Mouse (Mus musculus): ENCODE results near the gene Oser1. TPM values are rescaled to one million over a fixed set of nuclear protein-coding genes. Genes with fewer than 3 reads are reported as not detected.
"Not testable (repeated sequence)": the region's sequence is repeated elsewhere in the genome, so short reads cannot be mapped to it uniquely, and the experiment has no call there.

Gene Oser1
- total RNA-seq, 1 experiment from 2014 or later, result 95.2 TPM

GRCm38 (mm10) chr2:163411344-163411743 is 13.2 kb downstream of the Oser1 start:
- ATAC-seq (replicated peaks; ENCODE audit: low read depth, poor library complexity, severe bottlenecking), result not testable (repeated sequence)

- ATAC-seq (replicated peaks; ENCODE audit: low read depth, poor library complexity, severe bottlenecking), result no peak
Observed at GRCm38 (mm10) chr2:163410211-163410610, 14.3 kb downstream of the Oser1 start.

DNA sequence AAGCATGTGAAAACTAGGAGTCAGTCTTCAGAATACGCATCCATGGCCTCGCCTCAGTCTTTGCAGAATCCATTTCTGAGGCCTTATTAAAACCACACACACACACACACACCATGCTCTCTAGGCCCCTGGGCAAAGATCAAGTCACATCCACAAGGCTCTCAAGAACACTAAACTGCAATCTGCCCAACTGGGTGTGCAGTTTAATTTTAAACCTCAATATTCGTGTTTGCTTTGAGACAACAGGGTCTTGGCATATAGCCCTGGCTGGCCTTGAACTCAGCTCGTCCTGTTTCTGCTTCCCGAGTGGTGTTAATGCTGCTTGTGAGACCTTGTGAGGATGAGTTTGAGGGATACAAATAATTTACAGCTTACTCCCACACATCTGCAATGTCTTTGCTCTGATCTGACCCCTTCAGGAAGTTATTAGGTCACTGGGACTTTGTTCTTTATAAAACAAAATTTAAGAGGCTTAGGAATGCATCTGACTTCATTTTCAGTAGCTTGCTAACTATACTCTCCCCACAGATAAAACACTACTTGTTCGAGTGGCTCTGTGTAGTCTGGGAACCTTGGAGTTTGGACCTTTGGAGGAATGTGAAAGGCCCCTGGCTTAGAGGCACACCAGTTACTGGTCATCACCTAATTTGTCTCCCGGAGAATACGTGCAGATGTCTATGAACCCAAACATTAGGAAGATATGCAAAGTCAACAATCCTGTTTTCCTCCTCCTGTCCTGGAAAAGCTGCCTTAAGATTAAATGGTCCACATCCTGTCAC is 20.3 kb downstream of the Oser1 start:
- ATAC-seq (replicated peaks; ENCODE audit: low read depth, poor library complexity, severe bottlenecking), result no peak

DNA sequence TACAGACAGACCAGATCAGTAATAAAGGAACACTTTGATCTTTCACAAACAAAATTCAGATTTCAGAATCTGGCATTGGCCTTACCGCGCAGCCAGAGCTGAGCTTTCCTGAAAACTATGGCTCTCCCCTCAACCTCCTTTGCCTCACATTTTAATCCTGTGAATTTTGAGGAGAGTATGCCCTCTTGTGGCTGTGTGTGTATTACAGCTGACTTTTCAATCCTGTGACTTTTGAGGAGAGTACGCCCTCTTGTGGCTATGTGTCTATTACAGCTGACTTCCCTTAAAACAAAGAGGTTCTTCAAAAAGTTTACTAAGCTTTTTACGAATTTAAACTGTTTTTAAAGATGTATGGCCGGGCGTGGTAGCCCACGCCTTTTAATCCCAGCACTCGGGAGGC is 23.3 kb downstream of the Oser1 start:
- peak; percentile 97 for ATAC-seq (replicated peaks; ENCODE audit: low read depth, poor library complexity, severe bottlenecking)

GRCm38 (mm10) chr2:163399222-163399621 is 25.3 kb downstream of the Oser1 start:
- no peak for ATAC-seq (replicated peaks; ENCODE audit: low read depth, poor library complexity, severe bottlenecking)

- no peak for ATAC-seq (replicated peaks; ENCODE audit: low read depth, poor library complexity, severe bottlenecking)
Observed at GRCm38 (mm10) chr2:163398770-163399169, 25.7 kb downstream of the Oser1 start.

DNA sequence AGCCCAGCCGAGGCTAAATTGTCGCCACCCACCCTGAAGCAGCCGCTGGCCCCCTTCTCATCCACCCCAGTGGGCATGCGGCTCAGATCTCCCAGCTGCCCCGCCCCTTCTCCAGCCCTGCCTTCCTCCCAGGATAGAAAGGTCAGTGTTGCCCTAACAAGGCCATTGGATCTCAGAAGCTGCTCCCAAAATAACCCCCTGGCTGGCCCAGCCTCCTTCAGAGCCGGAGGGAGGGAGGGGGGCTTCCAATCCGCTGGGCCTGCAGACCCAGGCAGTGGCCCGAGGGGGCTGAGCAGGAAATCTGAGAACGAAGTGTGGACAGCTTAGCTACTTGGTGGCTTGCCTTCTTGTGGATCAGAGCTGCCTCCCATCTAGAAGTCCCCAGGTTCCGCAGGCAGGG is 26.6 kb downstream of the Oser1 start, which contains the start of gene Jph2:
Gene Jph2, minus strand, starts transcription at position 89 of the 400 bp plus-strand sequence.
- ATAC-seq (replicated peaks; ENCODE audit: low read depth, poor library complexity, severe bottlenecking), result no peak

DNA sequence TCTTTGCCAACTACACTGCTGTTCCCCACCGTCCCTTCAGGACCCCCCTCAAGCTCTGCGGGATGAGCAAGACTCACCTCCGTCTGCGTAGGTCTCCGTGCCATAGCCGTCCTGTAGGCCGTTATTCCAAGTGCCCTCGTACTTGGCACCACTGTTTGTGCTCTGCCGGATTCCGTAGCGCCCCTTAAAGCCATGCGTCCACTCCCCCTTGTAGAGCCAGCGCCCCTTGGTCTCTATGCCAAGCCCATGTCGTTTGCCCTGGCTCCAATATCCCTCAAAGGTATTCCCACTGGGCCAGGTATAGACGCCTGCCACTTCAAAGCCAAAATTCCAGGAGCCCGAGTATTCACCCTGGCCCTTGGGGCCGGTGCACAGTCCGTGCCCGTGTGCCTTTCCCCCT is 27.4 kb downstream of the Oser1 start:
- no peak for ATAC-seq (replicated peaks; ENCODE audit: low read depth, poor library complexity, severe bottlenecking)

GRCm38 (mm10) chr2:163394977-163395376 is 29.5 kb downstream of the Oser1 start:
- ATAC-seq (replicated peaks; ENCODE audit: low read depth, poor library complexity, severe bottlenecking), result no peak

DNA sequence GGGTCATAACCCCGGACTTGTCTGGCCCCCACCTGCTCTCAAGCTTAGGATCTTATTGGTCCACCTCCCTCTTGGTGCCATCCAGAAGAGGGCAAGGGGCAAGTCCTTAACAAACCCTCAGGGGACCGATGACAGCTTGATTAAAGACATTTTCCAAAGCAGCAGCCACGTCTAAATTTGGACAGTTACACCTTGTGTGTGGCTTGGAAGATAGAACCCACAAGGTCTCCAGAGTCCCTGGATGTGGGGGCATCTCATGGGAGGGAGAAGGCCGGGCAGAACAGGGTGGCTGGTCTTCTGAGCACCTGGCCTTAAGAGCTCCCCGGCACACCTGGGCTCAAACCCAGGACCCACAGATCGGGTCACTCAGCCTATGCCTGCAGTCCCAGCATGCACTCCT is 30.5 kb downstream of the Oser1 start:
- no peak for ATAC-seq (replicated peaks; ENCODE audit: low read depth, poor library complexity, severe bottlenecking)

DNA sequence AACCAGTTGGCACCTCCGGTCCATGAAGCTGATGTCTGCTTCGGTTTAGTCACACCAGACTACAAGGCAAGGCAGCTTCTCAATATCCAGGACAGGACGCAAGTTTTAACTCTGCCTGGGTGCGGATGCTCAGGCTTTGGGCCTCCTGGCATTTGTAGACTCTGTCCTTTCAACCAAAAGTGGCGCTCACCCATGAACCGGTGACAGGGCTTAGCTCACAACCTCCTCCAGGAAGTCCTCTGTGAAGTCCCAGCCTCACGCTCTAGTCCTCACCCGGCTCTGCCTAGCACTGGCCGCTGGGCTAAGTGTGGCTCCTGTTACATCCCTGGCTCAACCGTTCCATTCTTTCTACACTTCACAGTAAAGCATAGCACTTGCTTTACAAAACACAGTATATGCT is 31.3 kb downstream of the Oser1 start:
- no peak for ATAC-seq (replicated peaks; ENCODE audit: low read depth, poor library complexity, severe bottlenecking)

GRCm38 (mm10) chr2:163392436-163392835 is 32.1 kb downstream of the Oser1 start:
- ATAC-seq (replicated peaks; ENCODE audit: low read depth, poor library complexity, severe bottlenecking), result no peak

GRCm38 (mm10) chr2:163386423-163387190 is 37.9 kb downstream of the Oser1 start:
- ATAC-seq (replicated peaks; ENCODE audit: low read depth, poor library complexity, severe bottlenecking), result no peak

DNA sequence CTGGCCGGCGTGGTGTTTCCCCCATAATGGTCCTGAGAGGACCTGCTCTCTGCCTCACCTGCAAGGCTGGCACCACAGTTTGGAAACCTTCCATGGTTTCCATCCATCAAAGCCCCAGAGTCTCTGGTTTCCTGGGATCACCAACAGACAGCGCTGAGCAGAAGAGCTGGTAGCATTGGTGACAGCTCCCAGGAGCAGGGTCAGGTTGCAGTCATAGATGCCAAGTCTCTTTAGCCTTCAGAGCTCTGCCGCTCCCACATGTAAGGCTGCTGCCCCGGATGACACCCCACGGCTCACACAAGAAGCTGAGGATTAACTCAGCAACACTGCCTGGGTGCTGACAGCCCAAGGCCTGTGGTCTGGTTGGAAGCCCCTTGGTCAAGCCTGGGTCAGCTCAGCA is 39.4 kb downstream of the Oser1 start:
- no peak for ATAC-seq (replicated peaks; ENCODE audit: low read depth, poor library complexity, severe bottlenecking)

DNA sequence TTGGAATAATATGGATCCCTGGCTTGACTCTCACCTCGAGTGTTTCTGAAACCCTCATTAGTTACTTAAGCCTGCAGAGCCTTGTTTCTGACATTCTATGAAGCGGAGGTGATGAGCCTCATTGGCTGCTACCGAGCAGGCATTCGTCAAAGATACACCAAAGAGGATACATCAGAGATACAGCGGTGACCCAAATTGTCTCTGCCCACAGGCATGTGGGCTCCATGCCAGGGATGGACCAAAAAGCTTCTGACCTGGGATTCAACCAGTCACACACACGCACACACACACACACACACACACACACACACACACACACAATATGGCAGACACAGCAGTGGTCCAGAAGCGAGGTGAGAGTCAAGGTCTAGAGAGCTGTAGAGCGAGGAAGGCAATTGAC is 43.3 kb downstream of the Oser1 start:
- ATAC-seq (replicated peaks; ENCODE audit: low read depth, poor library complexity, severe bottlenecking), result no peak

DNA sequence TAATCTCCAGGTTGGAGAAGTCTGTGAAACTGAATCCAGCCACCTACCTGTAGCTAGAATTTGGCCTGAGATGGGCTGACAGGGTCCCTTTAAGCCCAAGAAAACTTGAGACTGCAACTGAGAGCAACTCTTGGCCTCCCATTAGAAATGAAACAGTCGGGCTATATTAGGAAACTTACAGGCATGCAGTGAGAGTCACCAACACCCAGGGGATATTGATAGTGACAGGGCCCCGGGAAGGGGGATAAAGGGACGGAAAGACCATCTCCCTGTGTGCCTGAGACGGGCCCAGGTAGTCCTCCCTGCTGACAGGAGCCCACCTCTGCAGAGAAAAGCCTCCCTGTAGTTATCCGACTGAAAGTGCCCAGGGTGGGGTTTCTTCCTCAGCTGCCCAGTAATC is 45.1 kb downstream of the Oser1 start:
- ATAC-seq (replicated peaks; ENCODE audit: low read depth, poor library complexity, severe bottlenecking), result no peak

DNA sequence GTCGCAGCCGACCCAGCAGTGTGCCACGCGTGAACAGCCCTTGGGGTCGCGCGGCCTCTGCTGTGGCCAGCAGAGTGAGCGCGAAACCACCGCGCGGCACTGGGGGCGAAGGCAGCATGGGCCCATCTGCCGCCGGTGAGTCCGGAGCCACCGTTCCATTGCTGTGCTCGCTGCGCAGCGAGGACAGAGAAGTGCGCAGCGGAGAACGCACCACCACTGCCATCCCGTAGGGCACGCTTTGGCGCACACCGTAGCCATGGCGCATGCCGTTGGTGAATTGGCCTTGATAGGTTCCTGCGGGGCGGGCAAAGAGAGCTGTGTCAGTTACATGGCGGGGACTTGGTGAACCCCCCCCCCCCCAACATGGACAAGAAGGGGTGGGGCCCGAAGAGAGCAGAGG is 48.4 kb downstream of the Oser1 start:
- ATAC-seq (replicated peaks; ENCODE audit: low read depth, poor library complexity, severe bottlenecking), result no peak

DNA sequence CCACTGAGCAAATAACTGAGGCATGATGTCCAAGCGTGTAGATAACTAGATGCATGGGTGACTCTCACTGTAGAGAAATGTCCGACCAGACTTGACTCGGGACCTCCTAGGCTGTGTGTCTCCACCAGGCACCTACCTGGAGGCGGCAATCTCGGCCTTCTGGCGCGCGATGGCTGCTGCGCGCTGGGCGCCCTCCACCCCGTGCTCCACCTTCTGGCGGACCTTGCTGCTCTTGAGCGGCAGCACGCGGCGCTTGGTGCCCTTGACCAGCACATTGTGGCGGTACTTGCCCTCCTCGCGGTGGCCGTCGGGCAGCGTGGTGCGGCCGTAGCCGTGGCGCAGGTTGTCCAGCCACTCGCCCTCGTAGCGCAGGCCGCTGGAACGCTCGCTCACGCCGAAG is 49.0 kb downstream of the Oser1 start:
- ATAC-seq (replicated peaks; ENCODE audit: low read depth, poor library complexity, severe bottlenecking), result no peak

- no peak for ATAC-seq (replicated peaks; ENCODE audit: low read depth, poor library complexity, severe bottlenecking)
Observed at GRCm38 (mm10) chr2:163372627-163373026, 51.9 kb downstream of the Oser1 start.

GRCm38 (mm10) chr2:163370175-163370574 is 54.3 kb downstream of the Oser1 start:
- no peak for ATAC-seq (replicated peaks; ENCODE audit: low read depth, poor library complexity, severe bottlenecking)

DNA sequence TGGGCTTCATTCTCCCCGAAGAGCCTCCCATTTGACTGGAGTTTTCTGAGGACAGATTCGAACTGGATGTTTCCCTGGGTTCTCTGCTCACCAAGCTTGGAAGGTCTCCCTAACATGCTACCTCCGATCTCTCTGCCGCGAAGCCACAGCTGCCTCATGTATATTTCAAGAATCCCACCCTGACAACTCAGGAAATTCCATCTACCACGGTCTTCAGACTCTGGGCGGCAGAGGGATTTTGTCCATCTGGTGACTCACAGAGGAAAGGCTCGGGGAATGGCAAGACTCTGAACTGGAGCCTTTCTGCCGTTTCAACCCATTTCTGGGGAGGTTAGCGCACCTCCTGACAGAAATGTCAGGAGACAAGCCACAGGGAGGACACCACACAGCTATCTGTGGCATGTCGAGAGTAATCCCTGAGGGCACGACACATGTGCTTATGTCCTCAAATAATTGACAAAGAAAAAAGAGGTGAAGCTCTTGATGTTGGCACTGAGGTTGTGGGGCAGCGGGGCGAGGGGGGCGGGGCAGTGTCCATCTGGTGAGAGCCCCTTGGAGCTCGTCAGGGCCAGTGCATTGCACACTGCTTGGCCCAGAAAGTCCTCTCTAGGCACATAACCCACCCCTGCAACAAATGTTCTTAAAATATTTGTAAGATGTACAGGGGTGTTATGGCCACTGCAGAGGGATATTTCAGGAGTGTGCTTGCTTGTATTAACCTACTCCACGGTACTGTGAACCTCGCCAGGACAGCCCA is 59.5 kb downstream of the Oser1 start:
- ATAC-seq (replicated peaks; ENCODE audit: low read depth, poor library complexity, severe bottlenecking), result no peak

All from common myeloid progenitor, adult 5-6 weeks (primary cell).